Mouse (Mus musculus) left cerebral cortex, adult 18-20 months (tissue): ENCODE measurements around the gene Igfbp4. TPM values are rescaled to one million over a fixed set of nuclear protein-coding genes. Genes with fewer than 3 reads are reported as not detected.
A peak's percentile ranks its signal among the peaks of the same experiment; 100 is the strongest.

ENCODE experiments used
- DNase-seq, 2 experiments: peaks; one replicate each; pipeline ENCODE4 v3.0.0; 2021 to 2022; ENCODE audit warnings: low spot score in 2 of 2, mixed read lengths in 1 of 2
- total RNA-seq, 2 experiments: library from RNA; stranded (reverse); gene quantifications; 2 replicates each; pipeline ENCODE4 v1.2.3; 2021

Gene Igfbp4
- total RNA-seq, 2 experiments from 2014 or later, result 64.2 to 73.2 TPM

DNA sequence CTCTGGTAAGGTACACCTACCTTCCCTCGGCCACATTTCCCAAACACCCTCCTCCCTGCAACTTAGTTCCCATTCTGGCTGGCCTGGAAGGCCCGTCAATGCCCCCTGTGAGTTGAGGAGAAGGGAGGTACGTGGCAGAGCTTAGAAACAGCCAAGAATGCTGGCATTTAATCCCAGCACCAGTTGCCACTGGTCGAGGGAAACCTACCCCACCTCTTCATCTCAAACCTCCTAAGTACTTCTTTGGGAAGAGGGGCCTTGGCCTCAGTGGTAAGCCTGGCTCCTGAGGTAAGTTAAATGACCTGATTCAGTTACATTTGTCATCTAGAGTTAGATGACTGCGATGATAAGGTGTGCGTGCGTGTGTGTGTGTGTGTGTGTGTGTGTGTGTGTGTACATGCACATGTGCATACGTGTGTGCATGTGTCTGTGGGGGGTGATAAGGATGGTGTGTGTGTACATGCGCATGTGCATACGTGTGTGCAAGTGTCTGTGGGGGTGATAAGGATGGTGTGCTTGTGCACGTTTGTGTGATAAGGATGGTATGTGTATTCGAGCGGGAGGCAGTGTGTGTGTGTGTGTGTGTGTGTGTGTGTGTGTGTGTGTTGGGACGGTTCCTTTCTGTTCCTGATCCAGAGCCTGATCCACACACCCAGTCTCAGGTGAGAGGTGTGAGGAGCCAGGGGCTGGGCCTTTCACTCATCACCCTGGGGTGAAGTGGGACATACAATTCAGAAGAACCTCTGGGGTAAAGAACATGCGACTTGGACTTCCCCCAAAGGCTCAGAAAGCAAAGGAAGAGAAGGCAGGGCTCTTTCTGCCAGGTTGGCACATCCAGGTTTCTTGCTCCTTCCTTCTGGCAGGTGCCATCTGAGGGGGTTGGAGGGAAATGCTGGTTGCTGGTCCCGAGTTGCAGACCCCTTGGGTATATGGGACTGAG, 1.1 kb downstream of the Igfbp4 start:
- no peak for DNase-seq

DNA sequence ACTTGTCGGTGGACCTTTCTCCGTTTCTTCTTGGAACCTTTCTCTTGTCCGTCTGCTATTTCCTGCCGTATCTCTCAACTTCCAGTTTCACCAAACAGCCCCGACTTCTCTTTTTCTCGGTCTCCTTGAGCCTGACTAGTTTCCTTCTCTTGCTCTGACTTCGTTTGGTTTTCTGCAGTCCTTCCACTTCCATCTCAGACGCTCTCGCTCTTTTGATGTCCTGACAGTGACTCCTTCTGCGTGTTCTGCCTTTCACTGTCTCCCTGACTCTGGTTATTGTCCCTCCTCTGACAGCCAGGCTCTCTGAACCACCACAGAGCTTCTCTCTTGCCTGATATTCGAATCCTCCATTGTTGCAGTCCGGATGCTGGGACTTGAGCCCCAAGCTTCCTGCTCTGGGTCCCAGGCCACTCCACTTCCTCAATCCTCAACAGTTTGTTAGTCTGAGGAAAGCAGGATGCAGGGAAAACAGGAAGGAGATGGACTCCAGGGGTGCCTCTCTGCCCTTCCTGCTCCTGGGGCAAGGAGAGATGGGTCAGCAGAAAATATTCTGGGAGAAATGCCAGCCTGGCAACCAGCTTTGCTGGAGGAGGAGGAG, 1.9 kb downstream of the Igfbp4 start:
- DNase-seq, result no peak

DNA sequence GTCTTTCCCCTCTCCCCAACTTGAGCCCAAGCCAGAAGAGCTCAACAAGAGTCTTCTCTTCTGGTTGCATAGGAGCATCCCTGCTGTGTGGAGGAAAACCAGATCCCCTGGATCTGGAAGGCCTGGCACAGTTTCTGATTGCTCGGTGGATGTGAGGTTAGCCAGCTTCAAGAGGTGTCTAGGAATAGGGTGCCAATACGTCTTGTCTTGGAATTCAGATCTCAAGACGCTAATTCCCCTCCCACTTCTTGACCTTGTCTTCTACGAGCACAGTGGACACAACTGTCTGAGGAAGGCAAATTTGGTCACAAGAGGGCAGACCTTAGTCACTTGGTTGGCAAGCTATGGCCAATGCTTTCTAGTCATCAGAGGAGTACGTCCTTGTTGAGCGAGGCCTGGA, 2.6 kb downstream of the Igfbp4 start:
- DNase-seq, result no peak

DNA sequence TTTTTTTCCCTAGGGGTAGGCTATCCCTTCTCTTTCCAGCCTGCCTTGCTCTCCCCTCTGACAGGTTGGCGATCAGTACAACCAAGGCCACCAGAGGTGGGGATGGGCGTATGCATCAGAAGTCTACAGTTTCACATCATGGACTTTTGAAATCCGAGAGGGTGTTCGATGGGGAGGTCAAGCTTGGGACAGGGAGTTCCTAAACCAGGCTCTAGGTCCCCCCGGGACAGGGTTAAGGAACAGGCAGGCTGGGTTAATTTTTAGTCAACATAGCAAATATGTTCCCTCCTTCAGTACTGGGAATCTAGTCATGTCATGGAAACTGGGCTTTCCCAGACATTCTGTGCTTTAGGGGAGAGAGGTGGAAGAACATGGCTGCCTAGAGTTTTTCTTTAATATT, 3.3 kb downstream of the Igfbp4 start:
- DNase-seq, result no peak

DNA sequence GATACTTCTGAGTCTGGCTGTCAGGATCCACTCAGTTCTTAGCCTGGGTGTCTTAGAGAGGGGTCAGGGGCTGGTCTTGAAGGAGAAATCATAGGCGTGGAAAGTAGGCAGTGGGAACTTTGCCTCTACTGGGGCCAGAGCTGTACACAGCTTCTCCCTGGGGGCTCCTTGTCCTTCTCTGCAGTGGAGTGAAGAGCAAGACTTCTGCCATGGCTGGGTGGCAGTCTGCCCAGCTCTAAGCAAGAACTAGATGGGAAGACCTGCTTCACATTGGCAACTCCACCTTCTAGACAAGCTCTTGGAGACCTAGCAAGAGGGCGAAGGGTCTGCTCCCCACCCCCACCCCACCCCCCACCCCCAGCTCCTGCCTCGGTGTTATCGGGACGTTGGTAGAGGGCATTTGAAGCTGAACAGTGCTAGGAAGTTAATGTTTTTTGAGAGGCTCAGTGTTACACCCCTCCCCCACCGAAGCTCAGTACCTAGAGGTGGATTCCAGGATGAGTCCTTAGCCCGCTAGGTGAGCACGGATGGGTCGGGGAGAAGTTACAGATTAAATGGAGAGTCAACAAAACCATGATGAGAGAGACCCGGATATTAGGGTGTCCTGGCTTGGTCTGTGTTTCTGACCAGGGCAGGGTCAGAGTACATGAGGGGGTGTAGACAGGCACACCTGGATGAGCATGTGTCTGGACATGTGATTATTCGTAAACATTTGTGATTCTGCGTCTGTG, 4.3 kb downstream of the Igfbp4 start:
- no peak for DNase-seq

DNA sequence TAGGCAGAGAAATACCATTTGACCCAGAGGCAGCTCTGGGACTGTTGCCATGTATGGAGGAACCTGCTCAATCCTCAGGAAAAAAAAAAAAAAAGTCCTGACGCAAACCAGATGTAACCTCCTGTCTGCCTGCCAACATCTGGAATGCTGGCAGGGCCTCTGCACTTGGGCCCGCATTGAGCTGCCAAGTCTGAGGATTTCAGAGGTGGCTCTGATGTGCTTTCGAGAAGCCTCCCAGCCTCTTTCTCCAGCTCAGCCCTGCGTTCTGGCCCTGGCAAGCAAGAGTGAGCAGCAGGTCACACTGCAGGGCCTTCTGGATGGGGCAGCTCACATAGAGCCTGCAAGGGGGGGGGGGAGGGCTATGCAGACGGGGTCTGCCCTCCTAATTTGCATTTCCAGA, 6.1 kb downstream of the Igfbp4 start:
- no peak for DNase-seq

DNA sequence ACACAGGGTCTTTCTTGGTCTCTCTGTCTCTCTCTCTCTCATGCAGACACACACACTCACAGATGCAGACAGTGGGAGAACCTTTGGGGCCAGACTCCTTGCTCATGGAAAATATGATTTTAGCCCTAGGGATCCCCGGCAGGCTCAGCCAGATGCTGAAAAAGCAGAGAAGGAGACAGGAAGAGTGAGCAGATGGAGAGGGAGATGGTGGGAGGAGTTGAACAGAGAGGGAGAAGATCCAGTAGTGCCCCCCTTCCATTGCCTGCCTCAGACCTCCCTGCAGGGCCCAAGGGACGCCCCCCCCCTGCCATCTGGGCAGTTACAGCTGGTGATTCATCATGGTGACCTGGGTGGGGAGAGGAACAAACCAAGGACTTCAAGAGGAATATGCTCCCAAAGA, 6.6 kb downstream of the Igfbp4 start:
- DNase-seq, result peak in 1 of 2 experiments; percentile 25

DNA sequence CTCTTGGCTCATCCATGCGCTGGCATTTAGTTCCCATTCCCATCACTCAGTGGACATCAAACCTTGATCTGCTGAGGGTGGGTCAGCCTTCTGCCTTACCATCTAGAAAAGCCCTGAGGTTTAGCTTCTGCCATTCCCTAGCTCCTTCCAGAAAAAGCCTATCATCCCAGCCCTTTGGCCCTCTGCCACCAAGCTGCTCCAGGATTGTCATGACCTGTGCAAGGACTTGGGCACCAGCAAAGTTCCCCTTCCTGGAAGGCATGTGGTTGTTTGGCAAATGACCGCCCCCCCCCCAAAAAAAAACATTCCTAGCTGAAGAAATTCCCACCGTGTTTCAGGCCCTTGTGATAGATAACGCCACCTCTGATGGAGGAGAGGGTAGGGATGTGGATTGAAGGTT, 14.1 kb downstream of the Igfbp4 start:
- no peak for DNase-seq

DNA sequence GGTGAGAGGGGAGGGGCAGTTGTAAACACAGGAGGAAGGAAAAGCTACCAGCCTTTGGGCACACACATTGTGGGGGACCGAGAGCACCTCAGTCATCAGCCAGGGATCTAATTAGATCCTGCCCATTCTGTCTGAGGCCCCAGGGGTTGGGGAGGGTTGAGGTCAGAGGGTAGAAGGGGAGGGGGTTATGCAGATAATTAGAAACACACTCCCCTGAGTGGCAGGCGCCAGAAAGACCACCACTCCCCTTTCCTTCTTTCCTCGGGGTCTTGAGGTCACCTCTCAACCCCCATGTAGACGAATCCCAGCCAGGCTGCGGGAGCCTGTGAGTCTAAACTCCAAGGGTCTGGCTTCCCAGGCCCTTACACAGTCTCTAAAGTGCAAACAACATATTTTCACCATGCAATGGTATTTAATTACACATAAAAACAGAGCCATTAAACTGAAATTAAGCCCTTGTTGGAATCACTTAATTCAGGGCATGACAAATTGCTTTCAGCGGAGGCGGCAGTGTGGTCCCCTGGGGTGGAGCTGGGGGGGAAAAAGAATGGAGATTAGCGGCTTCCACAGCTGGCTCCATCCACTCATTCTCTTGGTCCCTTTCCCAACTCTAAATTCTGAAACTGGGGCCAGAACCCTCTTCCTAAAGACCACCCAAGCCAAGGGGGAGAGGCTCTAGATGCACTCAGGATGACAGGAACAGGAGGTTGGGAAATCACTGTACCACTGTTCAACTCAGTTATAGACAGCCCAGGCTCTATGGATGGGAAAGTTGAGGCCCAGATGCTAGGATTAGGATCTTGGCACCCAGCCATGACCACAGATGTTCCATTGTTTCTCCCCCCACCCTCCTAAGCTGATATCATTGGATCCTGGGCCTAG, 14.8 kb downstream of the Igfbp4 start:
- DNase-seq, result no peak

DNA sequence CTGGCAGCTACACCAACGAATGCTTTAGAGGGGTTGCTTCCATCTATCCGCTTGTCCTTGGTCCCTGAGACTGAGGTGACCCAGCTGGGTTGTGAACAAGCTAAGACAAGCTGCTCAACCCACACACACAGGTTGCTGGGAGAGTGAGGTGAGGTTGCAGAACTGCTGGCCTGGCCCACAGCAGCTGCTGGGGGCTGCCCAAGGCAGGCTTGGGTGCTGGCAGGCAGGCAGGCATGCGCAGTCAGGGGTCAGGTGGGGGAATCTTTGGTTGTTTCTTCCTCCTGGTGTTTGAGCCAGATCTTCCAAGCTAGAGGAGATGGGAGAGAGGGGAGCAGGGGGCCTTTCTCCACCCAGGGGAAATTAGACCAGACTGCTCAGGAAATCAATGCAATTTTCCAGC, 19.4 kb downstream of the Igfbp4 start:
- no peak for DNase-seq

DNA sequence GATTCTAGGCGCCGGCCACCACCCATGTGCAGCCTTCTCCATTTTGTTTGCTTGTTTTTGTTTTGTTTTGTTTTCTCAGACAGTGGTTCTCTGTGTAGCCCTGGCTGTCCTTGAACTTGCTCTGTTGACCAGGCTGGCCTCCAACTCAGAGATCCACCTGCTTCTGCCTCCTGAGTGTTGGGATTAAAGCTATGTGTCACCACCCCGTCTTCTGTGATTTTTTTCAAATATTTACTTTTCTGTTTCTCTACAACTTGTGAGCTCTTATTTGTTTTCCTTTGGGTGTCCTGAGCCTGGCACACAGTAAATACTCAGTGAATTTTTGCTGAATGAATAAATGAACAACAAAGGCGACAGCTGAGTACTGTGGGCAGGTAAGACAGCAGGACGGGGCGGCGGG, 21.6 kb downstream of the Igfbp4 start:
- DNase-seq, result no peak

DNA sequence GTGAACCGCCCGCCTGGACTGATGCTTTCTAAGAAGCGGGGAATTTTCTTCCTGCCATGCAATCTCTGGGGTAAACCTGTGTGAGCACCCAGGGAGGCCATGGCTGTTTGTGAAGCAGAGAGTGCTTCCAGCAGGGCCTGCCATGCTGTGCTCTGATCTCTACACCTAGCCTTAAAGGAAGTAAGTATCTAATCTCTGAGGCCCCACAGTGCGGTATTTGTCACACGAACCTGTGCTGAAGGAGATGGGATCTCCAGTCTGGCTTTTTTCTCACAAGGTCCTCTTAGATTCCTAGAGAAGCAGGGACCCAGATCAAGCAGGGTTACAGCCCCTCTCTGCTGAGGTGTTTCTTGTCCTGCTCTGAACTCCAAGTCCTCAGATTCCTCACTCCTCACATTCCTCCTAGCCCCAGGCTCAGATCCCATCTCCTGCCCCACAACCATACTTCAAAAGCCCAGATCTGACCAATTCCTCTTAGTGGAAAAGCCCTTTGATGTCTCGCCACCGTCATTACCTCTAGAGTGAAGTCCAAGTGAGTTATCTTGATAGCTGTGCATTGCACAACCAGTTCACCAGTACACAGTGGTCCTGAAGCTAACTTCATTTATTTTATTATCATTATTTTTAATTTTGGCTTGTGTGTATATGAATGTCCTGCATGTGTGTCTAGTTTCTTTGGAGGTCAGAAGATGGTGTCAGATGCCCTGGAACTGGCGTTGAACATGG, 22.5 kb downstream of the Igfbp4 start:
- no peak for DNase-seq

DNA sequence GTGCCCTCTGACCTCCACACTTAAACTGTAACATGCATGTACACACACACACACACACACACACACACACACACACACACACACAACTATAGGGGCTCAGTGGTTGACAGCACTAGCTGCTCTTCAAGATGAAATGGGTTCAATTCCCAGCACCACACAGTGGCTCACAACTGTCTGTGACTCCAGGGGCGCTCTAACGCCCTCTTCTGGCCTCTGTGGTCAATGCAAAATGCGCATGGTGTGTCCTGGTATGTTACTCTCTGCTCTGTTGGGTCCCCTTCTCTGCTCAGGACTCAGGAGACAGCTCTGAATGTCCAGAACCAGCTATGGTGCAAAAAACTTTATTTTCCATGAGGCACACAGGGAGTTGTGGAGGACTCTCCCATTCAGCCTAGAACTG, 24.3 kb downstream of the Igfbp4 start:
- no peak for DNase-seq

DNA sequence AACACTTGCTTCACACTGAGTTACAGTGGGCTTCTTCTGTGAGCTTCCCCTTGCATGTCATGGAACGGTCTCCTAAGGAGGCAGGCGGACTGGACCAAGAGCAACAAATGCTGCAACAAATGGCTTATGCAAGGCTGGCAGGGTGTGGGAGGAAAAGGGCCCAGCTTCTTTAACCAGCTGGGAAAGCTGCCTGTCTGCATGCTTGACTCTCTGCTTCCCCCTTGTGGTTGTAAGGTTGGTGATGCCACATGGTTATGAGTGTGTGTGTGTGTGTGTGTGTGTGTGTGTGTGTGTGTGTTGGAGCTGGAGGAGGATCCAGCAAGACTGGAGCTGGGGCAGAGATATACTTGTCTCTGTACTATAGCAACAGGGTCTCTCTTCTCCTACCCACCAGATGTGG, 24.9 kb downstream of the Igfbp4 start:
- DNase-seq, result peak; percentile 79 to 80

DNA sequence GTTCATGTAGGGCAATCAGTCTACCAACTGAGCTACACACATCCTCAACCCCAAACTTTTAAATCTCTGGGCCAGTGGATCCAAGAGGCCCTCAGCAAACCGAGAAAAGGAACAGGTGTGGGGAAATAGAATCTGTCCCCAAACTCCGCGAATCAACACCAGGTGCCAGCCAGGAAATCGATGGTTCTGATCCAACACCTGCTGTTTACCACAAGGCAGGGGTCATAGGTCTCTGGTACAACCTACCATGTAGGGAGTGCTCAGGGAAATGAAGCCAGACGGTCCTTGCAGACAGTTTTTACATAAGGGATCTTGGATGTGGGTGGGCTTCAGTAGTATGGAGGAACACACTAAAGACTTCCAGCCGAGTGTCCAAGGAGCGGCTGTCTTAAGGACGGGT, 26.5 kb downstream of the Igfbp4 start:
- no peak for DNase-seq

DNA sequence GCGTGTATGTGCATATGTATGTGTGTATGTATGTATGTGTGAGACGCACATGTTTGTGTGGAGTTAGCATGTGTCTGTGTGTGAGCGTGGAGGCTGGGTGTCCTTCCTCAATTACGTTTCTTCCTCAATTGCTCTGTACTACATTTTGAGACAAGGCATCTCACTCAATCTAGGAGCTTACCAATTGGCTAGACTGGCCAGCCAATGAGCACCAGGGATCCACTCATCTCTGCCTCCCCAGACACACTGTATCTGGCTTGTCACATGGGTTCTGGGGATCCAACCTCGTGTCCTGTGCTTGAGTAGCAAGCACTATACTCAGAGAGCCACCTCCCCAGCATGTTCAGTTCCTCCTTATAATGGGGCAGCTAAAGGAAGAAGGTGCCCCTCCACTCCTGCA, 27.4 kb downstream of the Igfbp4 start:
- DNase-seq, result no peak

DNA sequence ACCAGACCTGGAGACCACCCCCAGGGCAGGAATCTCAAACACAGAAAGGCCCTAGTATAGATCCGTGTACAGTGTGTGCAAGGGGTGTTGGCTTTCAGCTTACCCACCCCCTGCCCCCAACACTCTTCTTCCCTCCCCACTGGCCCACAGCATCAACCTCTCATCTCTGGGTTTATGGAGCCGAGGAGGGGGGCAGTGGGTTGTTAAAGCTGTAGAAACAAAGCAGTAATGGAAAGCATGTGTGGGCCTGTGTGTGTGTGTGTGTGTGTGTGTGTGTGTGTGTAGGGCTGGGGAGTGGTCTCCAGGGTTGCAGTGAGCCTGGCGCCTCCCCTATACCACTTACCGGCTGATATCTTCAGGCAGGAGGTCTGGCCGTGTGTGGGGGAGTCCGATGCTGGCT, 30.8 kb downstream of the Igfbp4 start:
- DNase-seq, result no peak

DNA sequence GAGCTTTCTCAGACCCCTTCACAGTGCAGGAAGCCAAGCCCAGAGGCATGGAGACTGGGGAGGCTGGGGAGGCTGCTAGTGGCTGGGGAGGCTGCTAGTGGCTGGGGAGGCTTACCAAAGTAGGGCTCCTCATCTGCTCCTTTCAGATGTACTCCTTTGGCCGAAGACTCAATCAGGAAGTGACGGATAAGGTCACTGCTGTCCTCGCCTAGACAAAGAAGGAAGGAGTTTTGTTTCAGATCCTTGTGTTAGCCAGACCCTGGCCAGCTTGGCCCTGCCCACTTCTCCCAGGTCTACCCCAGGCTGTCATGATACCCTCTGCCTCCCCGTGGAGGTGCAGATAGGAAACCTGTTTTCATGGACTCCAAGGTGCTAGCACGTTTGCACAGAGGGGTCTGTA, 32.7 kb downstream of the Igfbp4 start:
- no peak for DNase-seq

DNA sequence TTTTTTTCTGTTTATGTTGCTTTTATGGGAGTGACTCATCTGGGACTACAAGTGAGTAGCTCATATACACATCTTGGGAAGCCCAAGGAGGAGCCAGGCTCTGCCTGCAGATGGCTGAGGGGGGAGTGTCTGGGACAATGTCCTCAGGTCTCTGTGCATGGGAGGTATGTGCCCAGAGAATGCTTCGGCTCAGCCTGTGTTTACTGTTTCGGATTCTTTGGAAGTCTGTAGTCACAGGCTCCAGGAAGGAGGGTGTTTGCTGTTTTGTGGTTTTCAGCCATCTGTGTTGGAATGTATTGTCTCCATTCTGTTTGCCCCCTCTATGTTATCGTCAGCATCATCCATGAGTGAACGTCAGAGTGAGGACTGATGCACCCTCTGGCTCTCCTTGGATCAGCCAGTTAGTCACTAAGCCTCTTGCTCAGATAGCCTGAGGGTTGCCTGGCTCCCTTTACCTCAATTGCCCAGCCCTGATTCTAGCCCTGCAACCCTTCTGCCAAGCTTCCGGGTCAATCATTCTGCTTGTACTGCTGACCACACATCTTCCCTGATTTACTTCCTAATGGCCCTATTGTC, 35.8 kb downstream of the Igfbp4 start:
- DNase-seq, result no peak

DNA sequence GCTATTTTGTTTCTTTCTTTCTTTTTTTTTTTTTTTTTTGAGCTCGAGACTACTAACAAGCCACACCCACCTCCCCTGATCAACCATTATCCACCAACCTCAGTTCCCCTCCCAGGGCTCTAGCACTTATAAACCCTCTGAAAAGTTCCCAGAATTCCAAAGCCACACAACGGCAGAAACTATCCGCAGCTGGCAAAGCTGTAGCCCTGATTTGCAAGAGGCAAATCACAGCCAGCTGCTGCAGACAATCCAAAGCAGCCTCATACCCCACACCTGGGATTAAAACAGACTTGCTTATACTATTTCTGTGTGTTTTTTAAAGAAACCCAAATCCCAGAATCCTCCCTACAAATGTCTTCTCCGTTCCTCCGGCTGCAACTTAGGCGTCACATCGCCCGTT, 36.8 kb downstream of the Igfbp4 start:
- DNase-seq, result no peak
